Mouse (Mus musculus) E14TG2a.4 (cell line): ENCODE data around the gene Cyp1a1.

Experiments
- CTCF ChIP-seq: conservative IDR thresholded peaks from 2 replicates; pipeline ENCODE4 v1.5.1; 2014; ENCODE audit warnings: low read length
- NANOG ChIP-seq: IDR thresholded peaks from 2 replicates; pipeline ENCODE4 v1.6.1; 2014; ENCODE audit warnings: borderline replicate concordance, low read length, mixed read lengths
- POU5F1 ChIP-seq: IDR thresholded peaks from 2 replicates; pipeline ENCODE4 v1.6.1; 2014; ENCODE audit warnings: low read length, borderline replicate concordance

DNA sequence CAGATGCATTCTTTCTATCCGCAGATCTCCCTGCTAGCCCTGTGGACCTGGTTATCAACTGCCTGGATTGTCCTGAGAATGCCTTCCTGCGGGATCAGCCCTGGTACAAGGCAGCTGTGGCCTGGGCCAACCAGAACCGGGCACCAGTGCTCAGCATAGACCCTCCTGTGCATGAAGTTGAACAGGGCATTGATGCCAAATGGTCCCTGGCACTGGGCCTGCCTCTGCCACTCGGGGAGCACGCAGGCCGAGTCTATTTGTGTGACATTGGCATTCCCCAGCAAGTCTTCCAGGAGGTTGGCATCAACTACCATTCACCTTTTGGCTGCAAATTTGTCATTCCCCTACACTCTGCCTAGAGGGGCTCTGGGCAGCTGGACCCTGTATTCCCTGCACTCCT, 60.4 kb downstream of the Cyp1a1 start:
- TF ChIP-seq CTCF (no peak), POU5F1 (no peak), NANOG (no peak)
